Mouse (Mus musculus) CH12.LX (cell line): ENCODE data around the gene Tubg1. TPM values are rescaled to one million over a fixed set of nuclear protein-coding genes. Genes with fewer than 3 reads are reported as not detected.

ENCODE experiments used
- DNase-seq: peaks from one replicate; pipeline ENCODE4 v3.0.0-alpha.2; 2013; ENCODE audit errors: extremely low read depth
- H3K27ac ChIP-seq: 2 replicates; pipeline ENCODE4 v1.5.1; 2012; ENCODE audit warnings: low read depth, mild to moderate bottlenecking, control low read depth, moderate library complexity; ENCODE audit not compliant: insufficient read depth
- H3K27me3 ChIP-seq: replicated peaks from 2 replicates; pipeline ENCODE3; 2012; ENCODE audit warnings: inconsistent platforms
- H3K36me3 ChIP-seq, 2 experiments: replicated peaks in 1 of 2; 2 replicates each; pipeline versions ENCODE3 to v1.6.1; 2012; ENCODE audit warnings: inconsistent platforms in 1 of 2, low read length in 1 of 2, mild to moderate bottlenecking in 1 of 2, mixed read lengths in 1 of 2, moderate library complexity in 1 of 2; ENCODE audit not compliant: control insufficient read depth in 1 of 2, insufficient read depth in 1 of 2
- H3K4me1 ChIP-seq, 2 experiments: 2 replicates each; pipeline ENCODE4 v1.6.1; 2012; ENCODE audit warnings: inconsistent platforms in 1 of 2, moderate library complexity in 1 of 2; ENCODE audit not compliant: insufficient read depth in 2 of 2, control insufficient read depth in 1 of 2
- H3K4me2 ChIP-seq: 2 replicates; pipeline ENCODE4 v1.6.1; 2012; ENCODE audit warnings: low read depth, mild to moderate bottlenecking, control low read depth; ENCODE audit not compliant: poor library complexity, insufficient read depth, severe bottlenecking
- H3K4me3 ChIP-seq, 3 experiments: fragments of 150-350 bp in 1 of 3; sonication (generic) in 1 of 3; replicated peaks in 1 of 3; 2 replicates each; pipeline versions ENCODE3 to v1.5.1; 2011 to 2012; ENCODE audit warnings: low read depth in 2 of 3, low read length in 2 of 3, mild to moderate bottlenecking in 2 of 3, moderate library complexity in 2 of 3, control low read depth in 1 of 3, improper control_type of control experiment in 1 of 3, inconsistent platforms in 1 of 3, mixed read lengths in 1 of 3; ENCODE audit not compliant: poor library complexity in 1 of 3
- H3K79me2 ChIP-seq: replicated peaks from 2 replicates; pipeline ENCODE4 v1.6.1; 2012; ENCODE audit warnings: mild to moderate bottlenecking, moderate library complexity; ENCODE audit not compliant: control insufficient read depth, poor library complexity, insufficient read depth, severe bottlenecking; ENCODE audit errors: extremely low read depth
- H3K9ac ChIP-seq: 2 replicates; pipeline ENCODE4 v1.6.1; 2012; ENCODE audit warnings: low read depth, mild to moderate bottlenecking, control low read depth, moderate library complexity; ENCODE audit not compliant: insufficient read depth
- H3K9me3 ChIP-seq: replicated peaks from 2 replicates; pipeline ENCODE3; 2012; ENCODE audit warnings: low read length, inconsistent platforms, mixed read lengths
- BHLHE40 ChIP-seq: IDR thresholded peaks from 2 replicates; pipeline ENCODE4 v1.6.1; 2011; ENCODE audit warnings: mild to moderate bottlenecking, low read depth, low read length, improper control_type of control experiment
- CHD1 ChIP-seq: IDR thresholded peaks from 2 replicates; pipeline ENCODE4 v1.6.1; 2012; ENCODE audit warnings: low read depth, low read length, improper control_type of control experiment, inconsistent platforms
- CTCF ChIP-seq, 2 experiments: IDR thresholded peaks in 1 of 2; conservative IDR thresholded peaks in 1 of 2; 2 replicates each; pipeline ENCODE4 v1.5.1; 2011 to 2012; ENCODE audit warnings: low read depth in 2 of 2, low read length in 2 of 2, improper control_type of control experiment in 1 of 2, inconsistent platforms in 1 of 2, mild to moderate bottlenecking in 1 of 2, moderate library complexity in 1 of 2
- E2F4 ChIP-seq: IDR thresholded peaks from 2 replicates; pipeline ENCODE4 v1.6.1; 2011; ENCODE audit warnings: low read depth, low read length, improper control_type of control experiment; ENCODE audit not compliant: insufficient replicate concordance
- ELF1 ChIP-seq: IDR thresholded peaks from 2 replicates; pipeline ENCODE4 v1.6.1; 2014; ENCODE audit warnings: low read depth, mild to moderate bottlenecking, inconsistent platforms, low read length, improper control_type of control experiment
- EP300 ChIP-seq: IDR thresholded peaks from 2 replicates; pipeline ENCODE4 v1.6.1; 2011; ENCODE audit warnings: low read length, improper control_type of control experiment
- GABPA ChIP-seq: IDR thresholded peaks from 2 replicates; pipeline ENCODE4 v1.6.1; 2012; ENCODE audit warnings: low read depth, low read length, improper control_type of control experiment, inconsistent platforms; ENCODE audit not compliant: insufficient replicate concordance
- HCFC1 ChIP-seq: IDR thresholded peaks from 2 replicates; pipeline ENCODE4 v1.6.1; 2012; ENCODE audit warnings: low read depth, mild to moderate bottlenecking, inconsistent platforms, low read length, improper control_type of control experiment
- IRF4 ChIP-seq: IDR thresholded peaks from 2 replicates; pipeline ENCODE4 v1.6.1; 2014; ENCODE audit warnings: low read depth, mild to moderate bottlenecking, inconsistent platforms, low read length, improper control_type of control experiment
- JUN ChIP-seq: IDR thresholded peaks from 2 replicates; pipeline ENCODE4 v1.6.1; 2011; ENCODE audit warnings: low read depth, mild to moderate bottlenecking, low read length, improper control_type of control experiment, moderate library complexity; ENCODE audit not compliant: insufficient read depth
- JUND ChIP-seq: conservative IDR thresholded peaks from 2 replicates; pipeline ENCODE4 v1.6.1; 2011; ENCODE audit warnings: low read depth, low read length, improper control_type of control experiment
- KAT2A ChIP-seq: IDR thresholded peaks from 2 replicates; pipeline ENCODE4 v1.6.1; 2012; ENCODE audit warnings: low read length, improper control_type of control experiment, inconsistent platforms; ENCODE audit not compliant: insufficient replicate concordance
- MAFK ChIP-seq: IDR thresholded peaks from 2 replicates; pipeline ENCODE4 v1.6.1; 2011; ENCODE audit warnings: low read length, improper control_type of control experiment; ENCODE audit not compliant: insufficient replicate concordance
- MAX ChIP-seq: IDR thresholded peaks from 2 replicates; pipeline ENCODE4 v1.6.1; 2011; ENCODE audit warnings: low read length, improper control_type of control experiment
- MAZ ChIP-seq: IDR thresholded peaks from 2 replicates; pipeline ENCODE4 v1.6.1; 2012; ENCODE audit warnings: low read depth, mild to moderate bottlenecking, inconsistent platforms, low read length, improper control_type of control experiment, moderate library complexity
- MEF2A ChIP-seq: IDR thresholded peaks from 2 replicates; pipeline ENCODE4 v1.6.1; 2014; ENCODE audit warnings: low read depth, mild to moderate bottlenecking, inconsistent platforms, low read length, improper control_type of control experiment, borderline replicate concordance
- MYC ChIP-seq: IDR thresholded peaks from 2 replicates; pipeline ENCODE4 v1.6.1; 2011; ENCODE audit warnings: low read depth, mild to moderate bottlenecking, improper control_type of control experiment, low read length
- NRF1 ChIP-seq: IDR thresholded peaks from 2 replicates; pipeline ENCODE4 v1.6.1; 2014; ENCODE audit warnings: low read depth, mild to moderate bottlenecking, inconsistent platforms, low read length, improper control_type of control experiment, moderate library complexity
- PAX5 ChIP-seq: IDR thresholded peaks from 2 replicates; pipeline ENCODE4 v1.6.1; 2012; ENCODE audit warnings: low read length, inconsistent platforms, mixed read lengths
- POLR2A ChIP-seq: IDR thresholded peaks from 2 replicates; pipeline ENCODE4 v1.6.1; 2011; ENCODE audit warnings: low read depth, mild to moderate bottlenecking, improper control_type of control experiment, low read length
- POLR2AphosphoS2 ChIP-seq: IDR thresholded peaks from 2 replicates; pipeline ENCODE4 v1.6.1; 2011; ENCODE audit warnings: low read depth, low read length, improper control_type of control experiment
- RAD21 ChIP-seq: IDR thresholded peaks from 2 replicates; pipeline ENCODE4 v1.6.1; 2011; ENCODE audit warnings: low read depth, mild to moderate bottlenecking, low read length, improper control_type of control experiment, moderate library complexity
- RCOR1 ChIP-seq: conservative IDR thresholded peaks from 2 replicates; pipeline ENCODE4 v1.6.1; 2012; ENCODE audit warnings: low read depth, mild to moderate bottlenecking, inconsistent platforms, low read length, improper control_type of control experiment
- SMC3 ChIP-seq: IDR thresholded peaks from 2 replicates; pipeline ENCODE4 v1.6.1; 2011; ENCODE audit warnings: low read depth, low read length, improper control_type of control experiment
- TBP ChIP-seq: conservative IDR thresholded peaks from 2 replicates; pipeline ENCODE4 v1.6.1; 2011; ENCODE audit warnings: low read depth, low read length, improper control_type of control experiment
- UBTF ChIP-seq: IDR thresholded peaks from 2 replicates; pipeline ENCODE4 v1.6.1; 2012; ENCODE audit warnings: low read depth, mild to moderate bottlenecking, inconsistent platforms, low read length, improper control_type of control experiment, moderate library complexity
- USF2 ChIP-seq: conservative IDR thresholded peaks from 2 replicates; pipeline ENCODE4 v1.6.1; 2011; ENCODE audit warnings: low read depth, low read length, improper control_type of control experiment
- ZC3H11A ChIP-seq: IDR thresholded peaks from 2 replicates; pipeline ENCODE4 v1.6.1; 2012; ENCODE audit warnings: low read depth, mild to moderate bottlenecking, inconsistent platforms, low read length, improper control_type of control experiment
- ZMIZ1 ChIP-seq: IDR thresholded peaks from 2 replicates; pipeline ENCODE4 v1.6.1; 2012; ENCODE audit warnings: low read depth, mild to moderate bottlenecking, inconsistent platforms, low read length, improper control_type of control experiment
- ZNF384 ChIP-seq: IDR thresholded peaks from 2 replicates; pipeline ENCODE4 v1.6.1; 2012; ENCODE audit warnings: low read depth, low read length, improper control_type of control experiment, inconsistent platforms
- dilution Hi-C: fragments of 300-500 bp; cut with MboI; formaldehyde crosslinking; loops from 2 replicates; pipeline ENCODE4 v1.14.3; 2020; ENCODE audit warnings: low sequenced_read_pairs; ENCODE audit not compliant: extremely low pct_unique_long_range_greater_than_20kb, extremely low pct_ligation_motif_present
- in situ Hi-C: fragments of 300-500 bp; cut with MboI; formaldehyde crosslinking; loops from 3 replicates; pipeline ENCODE4 v1.14.3; 2019; ENCODE audit warnings: low sequenced_read_pairs, low pct_ligation_motif_present, low pct_unique_long_range_greater_than_20kb, mixed read lengths
- polyA plus RNA-seq: library from polyadenylated mRNA; unstranded; fragments of >175 nt; gene quantifications from 2 replicates; pipeline ENCODE4 v1.2.1, GENCODE M21; 2012; ENCODE audit warnings: low read depth; ENCODE audit not compliant: insufficient read length
- total RNA-seq, 2 experiments: library from RNA; depleted of rRNA; stranded (reverse); fragments of 300-350 nt in 1 of 2; fragments of >200 nt in 1 of 2; gene quantifications; 2 replicates each; pipeline ENCODE4 v1.2.3; 2012 to 2014

Tubg1 gene
- total and polyA plus RNA-seq, 3 experiments: 57.4 to 190 (median 108) TPM

- TF ChIP-seq MEF2A (peak; percentile 69; the same call in 1 of the 2 replicates), RCOR1 (no peak), MAFK (no peak), RAD21 (no peak), ZMIZ1 (no peak), ELF1 (peak; percentile 67), ZC3H11A (no peak), CHD1 (no peak; the same call in 1 of the 2 replicates), JUN (no peak), MAX (no peak; the same call in 1 of the 2 replicates), ZNF384 (peak; percentile 94), NRF1 (no peak), POLR2AphosphoS2 (no peak), EP300 (peak; percentile 35; the same call in 1 of the 2 replicates), GABPA (no peak), SMC3 (no peak), CTCF (conservative IDR thresholded peaks at IDR 0.05 in 1 of 2, IDR thresholded peaks at IDR 0.05 in 1 of 2; ENCODE audit: low read depth in 2 of 2, low read length in 2 of 2) (no peak), KAT2A (no peak), IRF4 (no peak), MAZ (0 out of 2 replicates have a peak, but pooled peaks have one; percentile 61), USF2 (no peak)
These were observed 23.8 kb downstream of the Tubg1 start (continued) for GRCm38 (mm10) chr11:101143338-101144225.

GRCm38 (mm10) chr11:101146377-101146776 lies 26.6 kb downstream of the Tubg1 start:
- in situ Hi-C loops: no loop called here
- Histone ChIP-seq H3K4me2 (no peak overlapping the region), H3K4me1 (peaks cover 12 to 37% of the 10 kb centered on the region in 2 experiments), H3K27me3 (no peaks in the 10 kb centered on the region)
- dilution Hi-C loops: no loop called here
- no peak for TF ChIP-seq PAX5
- TF ChIP-seq ZC3H11A: no peak
- no peak for TF ChIP-seq ZMIZ1
- TF ChIP-seq POLR2A: no peak
- no peak for TF ChIP-seq RCOR1
- no peak for TF ChIP-seq TBP
- TF ChIP-seq BHLHE40: no peak
- TF ChIP-seq MAFK: no peak
- no peak for TF ChIP-seq MYC
- no peak for TF ChIP-seq HCFC1
- TF ChIP-seq CHD1: no peak
- TF ChIP-seq UBTF: no peak
- no peak for TF ChIP-seq USF2
- TF ChIP-seq E2F4: no peak
- TF ChIP-seq JUND: no peak
- TF ChIP-seq MEF2A: no peak
- TF ChIP-seq, all 38 proteins: peak for 0
- Histone ChIP-seq H3K27ac (no peak overlapping the region), H3K79me2 (no peaks in the 10 kb centered on the region), H3K9me3 (no peaks in the 10 kb centered on the region), H3K4me3 (no peak overlapping the region), H3K9ac (no peak overlapping the region), H3K36me3 (no peaks in the 10 kb centered on the region)
- DNase-seq: no peak
